Mouse (Mus musculus) heart, postnatal 0 days (tissue): ENCODE measurements around the gene Bbip1. TPM values are rescaled to one million over a fixed set of nuclear protein-coding genes. Genes with fewer than 3 reads are reported as not detected.
"Not testable (repeated sequence)": the region's sequence is repeated elsewhere in the genome, so short reads cannot be mapped to it uniquely, and the experiment has no call there.

ENCODE experiments used
- ATAC-seq: fragments of 200-750 bp; cut with Nextera tagmentation; 2 replicates; pipeline ENCODE4 v1.8.0; 2017; ENCODE audit warnings: low read depth, moderate number of reproducible peaks, moderate library complexity; ENCODE audit not compliant: insufficient read depth
- DNase-seq: peaks from one replicate; pipeline ENCODE4 v3.0.0-alpha.2; 2016; ENCODE audit warnings: low spot score
- H3K27ac ChIP-seq: fragments of 300-500 bp; sonication (generic); 2 replicates; pipeline ENCODE4 v1.5.1; 2014; ENCODE audit warnings: low read depth, mild to moderate bottlenecking
- H3K27me3 ChIP-seq: fragments of 300-500 bp; sonication (generic); 2 replicates; pipeline ENCODE4 v1.6.1; 2014; ENCODE audit warnings: low read length, mixed read lengths; ENCODE audit not compliant: control insufficient read depth, insufficient read depth
- H3K36me3 ChIP-seq: fragments of 300-500 bp; sonication (generic); replicated peaks from 2 replicates; pipeline ENCODE4 v1.6.1; 2014; ENCODE audit warnings: low read length, mixed read lengths; ENCODE audit not compliant: control insufficient read depth, insufficient read depth
- H3K4me1 ChIP-seq: fragments of 300-500 bp; sonication (generic); 2 replicates; pipeline ENCODE4 v1.6.1; 2014; ENCODE audit warnings: antibody characterized with exemption; ENCODE audit not compliant: control insufficient read depth, insufficient read depth
- H3K4me2 ChIP-seq: fragments of 300-500 bp; sonication (generic); 2 replicates; pipeline ENCODE4 v1.6.1; 2014; ENCODE audit warnings: low read depth, mild to moderate bottlenecking, low read length, moderate library complexity
- H3K4me3 ChIP-seq: fragments of 300-500 bp; sonication (generic); 2 replicates; pipeline ENCODE4 v1.5.1; 2014; ENCODE audit warnings: low read depth, low read length
- H3K9ac ChIP-seq: fragments of 300-500 bp; sonication (generic); replicated peaks from 2 replicates; pipeline ENCODE4 v1.6.1; 2014; ENCODE audit warnings: low read depth, low read length, mixed read lengths
- H3K9me3 ChIP-seq: fragments of 300-500 bp; sonication (generic); replicated peaks from 2 replicates; pipeline ENCODE4 v1.6.1; 2016; ENCODE audit warnings: low read length; ENCODE audit not compliant: control insufficient read depth
- CTCF ChIP-seq: IDR thresholded peaks from 2 replicates; pipeline ENCODE4 v1.5.1; 2016; ENCODE audit warnings: antibody characterized with exemption, control low read depth, low read depth
- EP300 ChIP-seq: IDR thresholded peaks from 2 replicates; pipeline ENCODE4 v1.6.1; 2016; ENCODE audit warnings: antibody characterized with exemption, low read depth
- WGBS: fragments of 180-500 bp; shearing (Covaris S2); extraction: QIAGEN DNeasy Blood & Tissue Kit; methylation state at CpG from one replicate; pipeline ENCODE4 v1.1.7; 2014; 5-methylcytosine and 5-hydroxymethylcytosine counted together
- polyA plus RNA-seq: library from polyadenylated mRNA; unstranded; fragments of >200 nt; fragmentation: Nextera tagmentation; extraction: Ambion mirVana; gene quantifications from 2 replicates; pipeline ENCODE4 v1.2.1, GENCODE M21; 2015
- total RNA-seq: library from RNA; depleted of rRNA; stranded (reverse); fragments of >200 nt; gene quantifications from 2 replicates; pipeline ENCODE4 v1.2.3, GENCODE M21; 2014; ENCODE audit warnings: low replicate concordance

The Bbip1 gene
- total and polyA plus RNA-seq, 2 experiments from 2014 or later = 32.1 to 74.2 TPM

- ATAC-seq = no peak
- Histone ChIP-seq H3K27ac (peak overlapping the region; percentile 1; the same call in 1 of the 2 replicates), H3K4me2 (no peak overlapping the region), H3K9ac (no peak overlapping the region), H3K27me3 (no peaks in the 10 kb centered on the region), H3K4me1 (peaks cover 12% of the 10 kb centered on the region; the same call in 1 of the 2 replicates), H3K4me3 (no peak overlapping the region), H3K36me3 (0 out of 2 replicates have a peak, but pooled peaks cover 11% of the 10 kb centered on the region), H3K9me3 (no peaks in the 10 kb centered on the region)
- TF ChIP-seq EP300 (0 out of 2 replicates have a peak, but pooled peaks have one; percentile 19), CTCF (no peak)
- no peak for DNase-seq
- 20% methylated on average over 4 of the region's 4 CpGs for WGBS
These were observed 5.0 kb downstream of the Bbip1 start for GRCm38 (mm10) chr19:53939467-53939866.

- Histone ChIP-seq H3K4me3 (no peak overlapping the region), H3K27me3 (no peaks in the 10 kb centered on the region), H3K4me1 (no peaks in the 10 kb centered on the region), H3K9me3 (no peaks in the 10 kb centered on the region), H3K27ac (no peak overlapping the region), H3K4me2 (no peak overlapping the region), H3K36me3 (peaks cover 39% of the 10 kb centered on the region), H3K9ac (no peak overlapping the region)
- DNase-seq (no peak), ATAC-seq (no peak)
- TF ChIP-seq CTCF (no peak), EP300 (no peak)
These were observed 10.4 kb downstream of the Bbip1 start for GRCm38 (mm10) chr19:53934046-53934445.

GRCm38 (mm10) chr19:53933050-53933449, 11.4 kb downstream of the Bbip1 start:
- H3K4me3 ChIP-seq = no peak overlapping the region
- no peak for ATAC-seq
- no peak overlapping the region for H3K4me2 ChIP-seq
- no peak overlapping the region for H3K9ac ChIP-seq
- TF ChIP-seq CTCF (no peak), EP300 (no peak)
- DNase-seq = no peak
- no peaks in the 10 kb centered on the region for H3K27me3 ChIP-seq
- H3K27ac ChIP-seq = no peak overlapping the region
- H3K4me1 ChIP-seq = no peaks in the 10 kb centered on the region
- no peaks in the 10 kb centered on the region for H3K9me3 ChIP-seq
- peaks cover 35% of the 10 kb centered on the region for H3K36me3 ChIP-seq

GRCm38 (mm10) chr19:53929218-53929617, 15.2 kb downstream of the Bbip1 start:
- no peak for TF ChIP-seq EP300
- TF ChIP-seq CTCF = no peak
- H3K27me3 ChIP-seq = no peaks in the 10 kb centered on the region
- H3K36me3 ChIP-seq = peaks cover 45% of the 10 kb centered on the region
- H3K9ac ChIP-seq = no peak overlapping the region
- no peak for DNase-seq
- H3K9me3 ChIP-seq = no peaks in the 10 kb centered on the region
- H3K4me2 ChIP-seq = no peak overlapping the region
- H3K4me1 ChIP-seq = no peaks in the 10 kb centered on the region
- no peak for ATAC-seq
- WGBS = 83% methylated on average over 3 of the region's 3 CpGs
- H3K27ac ChIP-seq = no peak overlapping the region
- H3K4me3 ChIP-seq = no peak overlapping the region

- Histone ChIP-seq H3K9me3 (no peaks in the 10 kb centered on the region), H3K9ac (no peak overlapping the region), H3K36me3 (peaks cover 55% of the 10 kb centered on the region), H3K4me1 (no peaks in the 10 kb centered on the region), H3K27me3 (no peaks in the 10 kb centered on the region), H3K4me2 (no peak overlapping the region), H3K27ac (no peak overlapping the region), H3K4me3 (no peak overlapping the region)
- WGBS = 94% methylated on average over 1 of the region's 1 CpGs
- DNase-seq = no peak
- TF ChIP-seq CTCF = no peak
- no peak for TF ChIP-seq EP300
- ATAC-seq = no peak
These were observed 17.7 kb downstream of the Bbip1 start for GRCm38 (mm10) chr19:53926705-53927104.

- Histone ChIP-seq H3K9ac (no peak overlapping the region), H3K36me3 (peaks cover 51% of the 10 kb centered on the region), H3K4me2 (no peak overlapping the region), H3K27me3 (no peaks in the 10 kb centered on the region), H3K4me3 (no peak overlapping the region), H3K4me1 (no peaks in the 10 kb centered on the region), H3K27ac (no peak overlapping the region), H3K9me3 (no peaks in the 10 kb centered on the region)
- 74% methylated on average over 2 of the region's 2 CpGs for WGBS
- ATAC-seq (no peak), DNase-seq (no peak)
- TF ChIP-seq CTCF (peak; percentile 32), EP300 (no peak)
These were observed 19.1 kb downstream of the Bbip1 start for GRCm38 (mm10) chr19:53925338-53925751.

- H3K4me1 ChIP-seq, DNase-seq, H3K27me3 ChIP-seq, H3K9ac ChIP-seq, H3K4me3 ChIP-seq, H3K9me3 ChIP-seq, ATAC-seq, H3K4me2 ChIP-seq, H3K27ac ChIP-seq: not testable (repeated sequence)
- peaks cover 57% of the 10 kb centered on the region for H3K36me3 ChIP-seq
- WGBS = 87% methylated on average over 3 of the region's 3 CpGs
These were observed 22.4 kb downstream of the Bbip1 start for GRCm38 (mm10) chr19:53921996-53922395.
